Mouse (Mus musculus) testis, adult 2 months (tissue): ENCODE measurements around the gene Stambp.

Experiments used
- CTCF ChIP-seq: fragments of 200-500 bp; IDR thresholded peaks from 2 replicates; pipeline ENCODE4 v1.5.1; 2012; ENCODE audit warnings: low read depth, mild to moderate bottlenecking, inconsistent platforms, low read length, moderate library complexity; ENCODE audit not compliant: control insufficient read depth, insufficient read depth, insufficient replicate concordance
- POLR2A ChIP-seq: fragments of 200-500 bp; IDR thresholded peaks from 2 replicates; pipeline ENCODE4 v1.6.1; 2012; ENCODE audit warnings: low read depth, mild to moderate bottlenecking, inconsistent platforms, low read length, moderate library complexity; ENCODE audit not compliant: control insufficient read depth

DNA sequence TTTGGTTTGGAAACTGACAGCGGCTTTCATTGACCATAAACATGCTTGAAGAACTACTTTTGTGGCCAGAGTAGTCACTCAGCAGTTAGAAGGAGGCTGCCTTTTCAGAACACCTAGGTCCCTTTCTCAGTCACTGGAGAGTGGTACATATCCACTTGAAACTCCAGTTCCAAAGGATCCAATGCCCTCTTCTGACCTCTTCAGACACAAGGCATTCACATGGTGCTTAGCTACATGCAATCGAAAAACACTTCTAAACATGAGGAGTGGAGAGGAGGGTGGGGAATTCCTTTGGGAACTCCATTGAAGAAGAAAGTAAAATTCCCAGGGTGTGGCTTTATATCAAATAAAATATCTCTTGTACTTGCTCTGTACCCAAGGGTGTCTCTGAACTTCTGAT, 22.5 kb upstream of the Stambp start:
- TF ChIP-seq CTCF, result no peak
- no peak for TF ChIP-seq POLR2A
